Mouse (Mus musculus) limb, embryonic 11.5 days (tissue): Measurements from ENCODE around the gene Cldn14. TPM values are rescaled to one million over a fixed set of nuclear protein-coding genes. Genes with fewer than 3 reads are reported as not detected.
"Not testable (repeated sequence)": the region's sequence is repeated elsewhere in the genome, so short reads cannot be mapped to it uniquely, and the experiment has no call there.

Experiments
- ATAC-seq: fragments of 200-750 bp; cut with Nextera tagmentation; 2 replicates; pipeline ENCODE4 v1.8.0; 2017; ENCODE audit warnings: low read depth; ENCODE audit not compliant: insufficient number of reproducible peaks, low FRiP score, low TSS enrichment
- DNase-seq: peaks from one replicate; pipeline ENCODE4 v3.0.0-alpha.2; 2015; ENCODE audit warnings: low spot score
- H3K27ac ChIP-seq: fragments of 300-500 bp; sonication (generic); replicated peaks from 2 replicates; pipeline ENCODE4 v1.5.1; 2014; ENCODE audit warnings: low read depth, mild to moderate bottlenecking, low read length
- H3K27me3 ChIP-seq: fragments of 300-500 bp; sonication (generic); 2 replicates; pipeline ENCODE4 v1.6.1; 2014; ENCODE audit warnings: mild to moderate bottlenecking, low read length, mixed read lengths; ENCODE audit not compliant: control insufficient read depth, insufficient read depth
- H3K36me3 ChIP-seq: fragments of 300-500 bp; sonication (generic); 2 replicates; pipeline ENCODE4 v1.6.1; 2014; ENCODE audit warnings: mild to moderate bottlenecking, low read length, moderate library complexity, mixed read lengths; ENCODE audit not compliant: control insufficient read depth, insufficient read depth
- H3K4me1 ChIP-seq: fragments of 300-500 bp; sonication (generic); 2 replicates; pipeline ENCODE4 v1.6.1; 2014; ENCODE audit warnings: low read length, mixed read lengths; ENCODE audit not compliant: control insufficient read depth, insufficient read depth
- H3K4me2 ChIP-seq: fragments of 300-500 bp; sonication (generic); 2 replicates; pipeline ENCODE4 v1.6.1; 2014; ENCODE audit warnings: low read depth, mild to moderate bottlenecking, moderate library complexity; ENCODE audit not compliant: severe bottlenecking
- H3K4me3 ChIP-seq: fragments of 300-500 bp; sonication (generic); 2 replicates; pipeline ENCODE4 v1.5.1; 2014; ENCODE audit warnings: low read depth, low read length
- H3K9ac ChIP-seq: fragments of 300-500 bp; sonication (generic); 2 replicates; pipeline ENCODE4 v1.6.1; 2014; ENCODE audit warnings: mild to moderate bottlenecking, low read length
- H3K9me3 ChIP-seq: fragments of 300-500 bp; sonication (generic); 2 replicates; pipeline ENCODE4 v1.6.1; 2016; ENCODE audit warnings: low read length; ENCODE audit not compliant: control insufficient read depth
- WGBS: fragments of 180-500 bp; shearing (Covaris S2); extraction: QIAGEN DNeasy Blood & Tissue Kit; methylation state at CpG from one replicate; pipeline ENCODE4 v1.1.7; 2014; 5-methylcytosine and 5-hydroxymethylcytosine counted together
- polyA plus RNA-seq: library from polyadenylated mRNA; unstranded; fragments of >200 nt; fragmentation: Nextera tagmentation; extraction: Ambion mirVana; gene quantifications from 2 replicates; pipeline ENCODE4 v1.2.1, GENCODE M21; 2014

Cldn14 gene
- polyA plus RNA-seq, 1 experiment from 2014 or later, result not detected

DNA sequence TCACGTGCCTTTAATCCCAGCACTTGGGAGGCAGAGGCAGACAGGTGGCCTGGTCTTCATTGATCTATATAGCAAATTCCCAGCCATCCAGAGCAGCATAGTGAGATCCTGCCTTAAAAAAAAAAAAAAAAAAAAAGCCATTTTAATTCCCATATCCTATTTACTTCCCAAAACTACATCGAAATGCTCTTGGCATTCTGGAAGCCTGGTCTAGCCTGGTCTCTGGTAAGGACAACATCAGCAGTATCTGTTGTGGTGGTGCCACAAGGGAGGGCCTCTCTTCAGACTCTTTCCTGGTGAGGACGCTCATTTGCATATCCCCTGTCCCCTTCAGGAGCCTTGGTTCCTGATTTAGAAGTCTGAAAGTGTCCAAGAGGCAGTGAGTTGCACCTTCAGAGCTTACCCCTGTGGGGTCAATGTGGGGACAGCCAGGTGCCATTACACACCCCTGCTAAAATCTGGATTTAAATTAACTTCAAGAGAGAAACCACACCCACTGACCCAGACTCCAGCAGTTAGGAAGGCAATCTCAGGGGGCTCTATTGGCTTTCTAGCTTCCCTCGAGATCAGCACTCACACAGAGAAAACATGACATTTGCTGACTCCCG lies 6.0 kb upstream of the Cldn14 start:
- Histone ChIP-seq H3K36me3 (no peaks in the 10 kb centered on the region), H3K9me3 (no peaks in the 10 kb centered on the region), H3K27me3 (no peaks in the 10 kb centered on the region), H3K4me1 (peaks cover 3% of the 10 kb centered on the region; the same call in 1 of the 2 replicates), H3K4me2 (no peak overlapping the region), H3K9ac (no peak overlapping the region), H3K4me3 (no peak overlapping the region), H3K27ac (no peak overlapping the region)
- DNase-seq (no peak), ATAC-seq (no peak)
- WGBS, result 85% methylated on average over 5 of the region's 5 CpGs

DNA sequence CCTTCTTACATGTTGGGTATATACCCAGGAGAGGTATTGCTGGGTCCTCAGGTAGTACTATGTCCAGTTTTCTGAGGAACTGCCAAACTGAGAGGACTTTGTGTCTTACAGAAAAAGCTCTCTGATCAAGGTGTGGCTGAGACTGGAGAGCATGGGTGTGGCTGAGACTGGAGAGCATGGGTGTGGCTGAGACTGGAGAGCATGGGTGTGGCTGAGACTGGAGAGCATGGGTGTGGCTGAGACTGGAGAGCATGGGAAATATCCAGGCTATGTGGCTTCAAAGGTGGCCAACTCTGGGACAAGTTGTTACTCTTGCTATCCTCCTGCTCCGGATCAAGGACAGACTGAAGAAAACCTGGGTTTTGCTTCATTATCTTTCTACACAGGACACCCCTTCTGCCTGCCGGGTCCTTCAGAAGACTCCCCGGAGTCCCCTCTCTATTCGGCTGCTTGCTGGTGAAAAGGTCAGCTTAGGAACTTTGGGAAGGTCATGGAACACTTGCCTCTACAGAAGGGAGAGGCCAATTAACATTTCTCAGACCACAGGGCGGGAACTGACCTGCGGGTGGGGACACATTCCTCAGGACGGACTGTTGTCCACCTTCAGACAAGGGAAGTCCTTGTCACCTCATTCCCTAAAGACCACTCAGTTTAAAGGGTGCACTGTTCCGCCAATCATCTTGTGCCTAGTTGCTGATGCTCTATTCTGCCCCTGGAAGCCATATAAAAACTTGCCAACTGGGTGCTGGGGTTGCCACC lies 4.9 kb upstream of the Cldn14 start:
- not testable (repeated sequence) for DNase-seq, H3K4me3 ChIP-seq, H3K36me3 ChIP-seq, H3K27me3 ChIP-seq, H3K27ac ChIP-seq, H3K9ac ChIP-seq, ATAC-seq, H3K9me3 ChIP-seq, H3K4me1 ChIP-seq, H3K4me2 ChIP-seq
- 74% methylated on average over 8 of the region's 8 CpGs for WGBS

DNA sequence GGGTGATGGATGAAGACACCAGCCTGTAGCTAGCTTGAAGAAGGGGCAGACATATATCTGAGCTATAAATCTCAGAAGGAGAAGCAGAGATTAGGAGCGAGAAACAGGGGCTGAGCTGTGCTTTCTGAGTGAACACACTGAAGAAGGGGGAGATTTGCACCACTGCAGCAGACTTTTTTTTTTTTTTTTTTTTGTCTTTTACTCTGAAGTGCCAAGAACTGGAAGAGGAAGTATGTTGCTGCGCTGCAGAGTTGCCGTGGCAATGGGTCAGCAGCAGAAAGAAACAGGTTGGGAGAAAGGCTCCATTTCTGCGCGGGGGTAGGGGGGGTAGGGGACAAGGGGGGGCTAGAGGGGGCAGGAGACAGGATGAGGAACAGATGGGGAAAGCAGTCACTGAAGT lies 2.6 kb upstream of the Cldn14 start:
- Histone ChIP-seq H3K9me3 (no peaks in the 10 kb centered on the region), H3K27ac (no peak overlapping the region), H3K27me3 (no peaks in the 10 kb centered on the region), H3K36me3 (no peaks in the 10 kb centered on the region), H3K4me3 (no peak overlapping the region), H3K4me1 (peaks cover 14% of the 10 kb centered on the region), H3K9ac (no peak overlapping the region), H3K4me2 (no peak overlapping the region)
- ATAC-seq (no peak), DNase-seq (no peak)
- WGBS, result 10% methylated on average over 5 of the region's 5 CpGs

DNA sequence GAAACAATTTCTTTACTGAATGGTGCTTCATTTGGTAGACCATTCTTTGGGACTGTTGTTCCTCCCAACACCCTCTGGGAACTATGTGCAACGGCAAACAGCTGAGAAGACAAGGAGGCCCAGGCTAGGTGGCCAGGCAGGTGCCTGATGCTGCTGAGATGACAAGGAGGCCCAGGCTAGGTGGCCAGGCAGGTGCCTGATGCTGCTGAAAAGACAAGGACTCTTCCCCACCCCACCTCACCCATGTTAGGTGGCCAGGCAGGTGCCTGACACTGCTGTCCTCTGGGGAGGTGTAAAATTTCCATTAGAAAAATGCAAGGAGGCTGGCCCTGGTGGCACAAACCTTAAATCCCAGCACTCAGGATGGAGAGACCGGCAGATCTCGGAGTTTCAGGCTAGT lies 2.0 kb upstream of the Cldn14 start:
- Histone ChIP-seq H3K4me3 (no peak overlapping the region), H3K27me3 (no peaks in the 10 kb centered on the region), H3K4me1 (peaks cover 14% of the 10 kb centered on the region), H3K27ac (no peak overlapping the region), H3K4me2 (no peak overlapping the region), H3K9me3 (no peaks in the 10 kb centered on the region), H3K9ac (no peak overlapping the region), H3K36me3 (no peaks in the 10 kb centered on the region)
- 81% methylated on average over 3 of the region's 3 CpGs for WGBS
- DNase-seq, result no peak
- no peak for ATAC-seq

DNA sequence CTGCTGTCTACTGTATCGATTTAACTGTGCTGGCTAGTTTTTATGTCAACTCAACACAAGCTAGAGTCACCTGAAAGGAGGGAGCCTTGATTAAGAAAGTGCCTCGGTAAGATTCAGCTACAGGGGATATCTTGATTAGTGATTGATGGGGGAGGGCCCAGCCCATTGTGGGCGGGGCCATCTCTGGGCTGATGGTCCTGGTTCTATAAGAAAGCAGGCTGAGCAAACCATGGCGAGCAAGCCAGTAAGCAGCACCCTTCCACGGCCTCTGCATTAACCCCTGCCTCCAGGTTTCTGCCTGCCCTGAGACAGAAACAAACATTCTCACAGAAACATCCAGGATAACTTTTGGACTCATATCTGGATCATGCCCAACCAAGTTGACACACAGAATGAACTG lies 1.5 kb upstream of the Cldn14 start:
- no peak overlapping the region for H3K4me3 ChIP-seq
- H3K9ac ChIP-seq, result no peak overlapping the region
- H3K4me2 ChIP-seq, result no peak overlapping the region
- no peaks in the 10 kb centered on the region for H3K36me3 ChIP-seq
- peaks cover 14% of the 10 kb centered on the region for H3K4me1 ChIP-seq
- ATAC-seq, result no peak
- H3K9me3 ChIP-seq, result no peaks in the 10 kb centered on the region
- H3K27me3 ChIP-seq, result no peaks in the 10 kb centered on the region
- DNase-seq, result no peak
- 78% methylated on average over 5 of the region's 5 CpGs for WGBS
- no peak overlapping the region for H3K27ac ChIP-seq

DNA sequence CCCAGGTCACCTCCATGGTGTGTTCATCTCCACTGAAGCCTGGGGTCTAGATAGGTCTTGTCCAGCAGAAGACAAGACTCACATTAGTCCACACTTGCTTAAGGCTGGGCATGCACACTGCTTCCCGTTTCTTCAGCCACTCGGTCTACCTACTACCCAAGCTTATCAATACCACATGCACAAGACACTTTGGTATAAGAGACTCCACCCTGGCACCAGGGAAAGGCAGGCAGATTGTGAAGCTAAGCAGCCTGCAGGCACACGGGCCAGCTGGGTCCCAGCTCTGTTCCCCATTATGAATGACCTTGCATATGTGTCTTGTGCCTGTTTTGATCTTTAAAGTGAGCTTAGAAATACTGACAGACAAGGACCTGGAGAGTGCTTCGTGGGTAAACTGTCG lies 719 bp upstream of the Cldn14 start:
- H3K4me1 ChIP-seq, result peaks cover 14% of the 10 kb centered on the region
- H3K4me3 ChIP-seq, result no peak overlapping the region
- no peaks in the 10 kb centered on the region for H3K27me3 ChIP-seq
- no peak overlapping the region for H3K9ac ChIP-seq
- ATAC-seq (no peak), DNase-seq (no peak)
- no peak overlapping the region for H3K4me2 ChIP-seq
- no peaks in the 10 kb centered on the region for H3K36me3 ChIP-seq
- H3K27ac ChIP-seq, result no peak overlapping the region
- WGBS, result 49% methylated on average over 5 of the region's 5 CpGs
- H3K9me3 ChIP-seq, result no peaks in the 10 kb centered on the region

DNA sequence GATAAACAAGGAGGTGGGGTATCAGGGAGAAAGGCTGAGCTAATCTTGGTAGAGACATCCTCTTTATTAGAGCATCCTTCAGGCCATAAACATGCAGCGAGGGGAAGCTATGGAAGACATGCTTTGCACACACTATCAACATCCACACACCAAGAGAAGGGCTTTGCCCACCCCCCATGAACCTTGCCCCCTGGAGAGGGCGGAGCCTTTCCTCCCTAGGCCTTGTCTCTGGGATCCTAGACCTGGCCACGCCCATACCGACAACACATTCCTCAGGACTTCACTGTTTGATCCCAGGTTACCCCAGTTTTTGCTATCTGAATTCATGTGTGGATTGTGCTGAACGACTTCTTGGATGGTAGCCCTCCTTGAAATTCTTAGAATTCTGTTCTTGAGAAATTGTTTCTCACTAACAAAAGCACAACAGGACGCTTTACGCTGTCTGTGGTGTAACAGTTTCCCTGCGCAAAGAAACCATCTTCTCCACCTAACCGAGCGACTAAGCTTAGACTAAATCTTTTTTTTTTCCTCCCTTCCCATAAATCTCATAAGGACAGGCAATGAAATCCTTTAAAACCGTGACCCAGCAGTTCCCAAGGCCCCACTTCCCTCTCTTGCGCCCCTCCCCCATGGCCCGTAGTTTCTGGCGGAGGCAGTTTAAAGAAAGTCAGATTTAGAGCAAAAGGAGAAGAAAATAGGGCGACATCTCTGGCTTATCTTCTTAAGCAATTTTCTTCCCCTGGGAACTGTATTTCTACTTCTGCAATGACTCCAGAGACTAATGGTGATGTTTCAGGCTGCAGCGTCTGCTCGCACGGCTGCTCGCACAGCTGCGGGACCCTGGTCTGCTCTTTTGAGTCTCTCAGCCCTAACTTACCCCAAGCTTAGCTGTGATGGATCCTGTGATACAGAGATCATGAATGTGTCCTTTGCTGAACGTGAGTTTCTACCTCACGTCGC lies 1.7 kb downstream of the Cldn14 start:
- peak; percentile 48 for DNase-seq
- H3K4me3 ChIP-seq, result no peak overlapping the region
- H3K9ac ChIP-seq, result no peak overlapping the region; the same call in 1 of the 2 replicates
- no peak overlapping the region for H3K4me2 ChIP-seq
- no peaks in the 10 kb centered on the region for H3K9me3 ChIP-seq
- no peak overlapping the region for H3K27ac ChIP-seq
- H3K36me3 ChIP-seq, result no peaks in the 10 kb centered on the region
- 56% methylated on average over 23 of the region's 23 CpGs for whole genome bisulfite sequencing
- peaks cover 14% of the 10 kb centered on the region for H3K4me1 ChIP-seq
- no peaks in the 10 kb centered on the region for H3K27me3 ChIP-seq
- no peak for ATAC-seq

DNA sequence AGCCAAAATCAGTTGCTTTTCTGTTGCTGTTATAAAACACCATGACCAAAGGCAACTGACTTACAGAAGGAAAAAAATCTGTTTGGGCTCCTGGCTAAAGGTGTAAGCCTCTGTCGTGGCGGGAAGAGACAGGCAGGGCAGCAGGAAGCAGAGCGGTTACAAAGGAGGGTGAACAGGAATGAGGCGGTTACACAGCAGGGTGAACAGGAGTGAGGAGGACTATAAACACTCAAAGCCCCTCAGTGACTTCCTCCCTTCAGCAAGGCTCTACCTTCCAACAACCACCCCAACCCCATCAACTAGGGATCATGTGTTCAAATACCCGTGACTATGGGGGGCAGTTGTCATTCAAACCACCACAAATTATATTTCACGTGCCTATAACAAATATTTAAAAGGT lies 5.2 kb downstream of the Cldn14 start:
- Histone ChIP-seq H3K4me3 (no peak overlapping the region), H3K9ac (no peak overlapping the region), H3K9me3 (no peaks in the 10 kb centered on the region), H3K4me2 (no peak overlapping the region), H3K4me1 (peaks cover 17% of the 10 kb centered on the region; the same call in 1 of the 2 replicates), H3K36me3 (no peaks in the 10 kb centered on the region), H3K27ac (no peak overlapping the region), H3K27me3 (no peaks in the 10 kb centered on the region)
- 82% methylated on average over 6 of the region's 6 CpGs for WGBS
- ATAC-seq, result no peak
- DNase-seq, result no peak
